Mouse (Mus musculus) heart, embryonic 16.5 days (tissue): ENCODE results near the gene Mef2c. TPM values are rescaled to one million over a fixed set of nuclear protein-coding genes. Genes with fewer than 3 reads are reported as not detected.

Experiments
- ATAC-seq: fragments of 200-750 bp; cut with Nextera tagmentation; replicated peaks from 2 replicates; pipeline ENCODE4 v1.8.0; 2017; ENCODE audit warnings: moderate number of reproducible peaks; ENCODE audit not compliant: insufficient read depth, low FRiP score; ENCODE audit errors: extremely low read depth
- H3K27ac ChIP-seq: fragments of 300-500 bp; sonication (generic); 2 replicates; pipeline ENCODE4 v1.5.1; 2014; ENCODE audit warnings: mild to moderate bottlenecking, low read length, control low read depth, moderate library complexity
- H3K27me3 ChIP-seq: fragments of 300-500 bp; sonication (generic); 2 replicates; pipeline ENCODE4 v1.6.1; 2014; ENCODE audit warnings: low read length, mixed read lengths; ENCODE audit not compliant: control insufficient read depth, insufficient read depth
- H3K36me3 ChIP-seq: fragments of 300-500 bp; sonication (generic); 2 replicates; pipeline ENCODE4 v1.6.1; 2014; ENCODE audit not compliant: control insufficient read depth, insufficient read depth
- H3K4me1 ChIP-seq: fragments of 300-500 bp; sonication (generic); 2 replicates; pipeline ENCODE4 v1.6.1; 2014; ENCODE audit warnings: low read length, mixed read lengths; ENCODE audit not compliant: control insufficient read depth, insufficient read depth
- H3K4me2 ChIP-seq: fragments of 300-500 bp; sonication (generic); 2 replicates; pipeline ENCODE4 v1.6.1; 2014; ENCODE audit warnings: low read depth, mild to moderate bottlenecking, control low read depth, low read length
- H3K4me3 ChIP-seq: fragments of 300-500 bp; sonication (generic); 2 replicates; pipeline ENCODE4 v1.5.1; 2014; ENCODE audit warnings: mild to moderate bottlenecking, control low read depth, low read length
- H3K9ac ChIP-seq: fragments of 300-500 bp; sonication (generic); 2 replicates; pipeline ENCODE4 v1.6.1; 2014; ENCODE audit warnings: low read length, control low read depth
- H3K9me3 ChIP-seq: fragments of 300-500 bp; sonication (generic); replicated peaks from 2 replicates; pipeline ENCODE4 v1.6.1; 2016; ENCODE audit warnings: low read length; ENCODE audit not compliant: control insufficient read depth
- WGBS: fragments of 180-500 bp; shearing (Covaris S2); extraction: QIAGEN DNeasy Blood & Tissue Kit; methylation state at CpG from one replicate; pipeline ENCODE4 v1.1.7; 2014; 5-methylcytosine and 5-hydroxymethylcytosine counted together
- polyA plus RNA-seq: library from polyadenylated mRNA; unstranded; fragments of >200 nt; fragmentation: Nextera tagmentation; extraction: Ambion mirVana; gene quantifications from 2 replicates; pipeline ENCODE4 v1.2.1, GENCODE M21; 2015

Mef2c gene
- polyA plus RNA-seq, 1 experiment from 2014 or later = 116 TPM

DNA sequence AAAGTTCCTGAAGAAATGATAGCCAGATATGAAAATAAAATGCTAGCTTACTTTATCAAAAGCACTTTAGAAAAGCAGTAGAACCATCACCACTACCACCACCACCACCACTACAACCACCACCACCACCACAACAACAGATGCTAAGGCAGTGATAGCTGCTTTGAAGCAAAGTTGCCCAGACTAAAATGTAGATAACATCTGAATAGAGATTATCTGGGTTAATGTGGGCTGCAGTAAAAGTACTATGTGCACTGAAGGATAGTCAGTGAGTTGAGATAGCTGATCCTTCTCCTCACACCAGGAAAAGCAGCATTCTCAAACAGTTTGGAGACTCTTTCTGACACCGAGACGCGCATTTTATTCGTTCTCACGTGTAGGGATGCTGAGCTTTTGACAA, 87.1 kb downstream of the Mef2c start:
- no peaks in the 10 kb centered on the region for H3K9me3 ChIP-seq
- peaks cover 5% of the 10 kb centered on the region for H3K36me3 ChIP-seq
- WGBS = 87% methylated on average over 5 of the region's 5 CpGs
- no peaks in the 10 kb centered on the region for H3K27me3 ChIP-seq
- ATAC-seq = no peak
- no peak overlapping the region for H3K4me2 ChIP-seq
- no peak overlapping the region for H3K9ac ChIP-seq
- H3K4me1 ChIP-seq = peaks cover 9% of the 10 kb centered on the region
- H3K27ac ChIP-seq = no peak overlapping the region
- H3K4me3 ChIP-seq = no peak overlapping the region

- H3K9ac ChIP-seq = no peak overlapping the region
- no peak for ATAC-seq
- peaks cover 5% of the 10 kb centered on the region for H3K36me3 ChIP-seq
- H3K9me3 ChIP-seq = no peaks in the 10 kb centered on the region
- peaks cover 6% of the 10 kb centered on the region for H3K4me1 ChIP-seq
- H3K27ac ChIP-seq = no peak overlapping the region
- no peak overlapping the region for H3K4me2 ChIP-seq
- no peaks in the 10 kb centered on the region for H3K27me3 ChIP-seq
- 62% methylated on average over 1 of the region's 1 CpGs for WGBS
- H3K4me3 ChIP-seq = no peak overlapping the region
These were observed 91.6 kb downstream of the Mef2c start for GRCm38 (mm10) chr13:83595429-83595828.

DNA sequence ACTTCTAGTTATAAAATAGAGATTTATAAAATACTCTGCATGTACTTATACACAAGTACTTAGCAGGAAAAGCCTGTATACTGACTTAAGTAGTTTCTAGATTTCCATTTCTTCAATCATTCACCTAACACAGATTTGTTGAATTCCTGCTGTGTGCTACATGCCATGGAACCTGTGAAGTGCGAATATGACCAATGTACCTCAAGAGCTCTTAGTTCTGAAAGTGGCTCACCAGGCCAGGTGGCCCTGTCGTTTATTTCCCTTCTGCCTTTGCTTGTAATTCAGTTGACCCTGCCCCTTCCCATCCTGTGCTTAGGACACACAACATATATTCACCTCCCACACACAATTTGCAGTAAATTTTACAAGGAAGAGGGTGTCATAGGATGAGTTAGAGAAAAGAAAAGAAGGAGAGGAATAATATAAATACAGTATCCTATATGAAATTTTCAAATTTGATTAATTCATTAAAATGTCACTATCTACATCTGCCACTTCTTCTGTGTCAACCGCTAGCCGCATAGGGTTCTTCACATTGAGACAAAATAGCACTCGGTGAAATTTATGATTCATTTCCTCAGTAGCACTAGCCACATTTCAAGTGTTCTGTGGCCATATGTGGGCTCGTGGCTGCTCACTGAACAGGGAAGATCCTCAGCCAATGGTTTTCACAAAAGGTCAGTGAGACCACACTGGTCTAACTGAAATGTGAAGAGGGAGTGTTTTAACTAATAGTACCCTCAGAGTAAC, 93.3 kb downstream of the Mef2c start:
- WGBS = 80% methylated on average over 6 of the region's 6 CpGs
- H3K4me2 ChIP-seq = no peak overlapping the region
- peaks cover 2% of the 10 kb centered on the region for H3K4me1 ChIP-seq
- ATAC-seq = no peak
- H3K36me3 ChIP-seq = peaks cover 5% of the 10 kb centered on the region
- H3K9ac ChIP-seq = no peak overlapping the region
- no peaks in the 10 kb centered on the region for H3K27me3 ChIP-seq
- H3K9me3 ChIP-seq = no peaks in the 10 kb centered on the region
- no peak overlapping the region for H3K4me3 ChIP-seq
- no peak overlapping the region for H3K27ac ChIP-seq

DNA sequence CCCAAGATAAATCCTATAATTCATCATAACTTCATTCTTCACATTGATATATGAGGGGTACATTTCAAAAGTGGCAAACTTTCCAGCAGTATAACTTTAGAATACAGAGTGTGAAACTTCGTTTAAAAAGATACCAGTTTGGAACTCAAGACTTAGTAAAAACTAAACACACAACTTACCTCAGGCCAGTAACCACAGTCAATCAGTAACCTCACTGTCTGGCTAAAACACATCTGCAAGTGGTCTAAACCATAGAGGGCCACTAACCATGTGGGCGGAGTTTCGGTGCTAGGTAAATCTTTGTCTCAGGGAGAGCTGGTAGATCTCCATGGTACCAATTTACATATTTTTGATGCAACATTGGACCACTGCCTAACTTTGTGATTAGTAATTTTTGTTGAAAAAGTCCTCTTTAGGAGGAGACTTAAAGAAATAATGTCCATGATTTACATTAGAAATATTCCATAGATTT, 93.9 kb downstream of the Mef2c start:
- no peaks in the 10 kb centered on the region for H3K9me3 ChIP-seq
- peaks cover 2% of the 10 kb centered on the region for H3K4me1 ChIP-seq
- no peak overlapping the region for H3K4me2 ChIP-seq
- WGBS = 95% methylated on average over 3 of the region's 3 CpGs
- H3K4me3 ChIP-seq = no peak overlapping the region
- no peaks in the 10 kb centered on the region for H3K27me3 ChIP-seq
- ATAC-seq = no peak
- no peak overlapping the region for H3K9ac ChIP-seq
- H3K36me3 ChIP-seq = peaks cover 3% of the 10 kb centered on the region
- no peak overlapping the region for H3K27ac ChIP-seq

GRCm38 (mm10) chr13:83600301-83600700, 96.5 kb downstream of the Mef2c start:
- peaks cover 9% of the 10 kb centered on the region for H3K4me1 ChIP-seq
- no peak overlapping the region; the same call in 1 of the 2 replicates for H3K27ac ChIP-seq
- no peaks in the 10 kb centered on the region for H3K27me3 ChIP-seq
- no peaks in the 10 kb centered on the region for H3K9me3 ChIP-seq
- H3K9ac ChIP-seq = no peak overlapping the region
- no peak overlapping the region for H3K4me3 ChIP-seq
- H3K4me2 ChIP-seq = no peak overlapping the region
- H3K36me3 ChIP-seq = no peaks in the 10 kb centered on the region
- no peak for ATAC-seq

- Histone ChIP-seq H3K27ac (no peak overlapping the region), H3K4me2 (no peak overlapping the region), H3K27me3 (no peaks in the 10 kb centered on the region), H3K4me1 (peaks cover 11% of the 10 kb centered on the region), H3K9ac (no peak overlapping the region), H3K4me3 (no peak overlapping the region), H3K9me3 (no peaks in the 10 kb centered on the region), H3K36me3 (no peaks in the 10 kb centered on the region)
- no peak for ATAC-seq
- WGBS = 49% methylated on average over 4 of the region's 4 CpGs
These were observed 97.9 kb downstream of the Mef2c start for GRCm38 (mm10) chr13:83601741-83602140.

DNA sequence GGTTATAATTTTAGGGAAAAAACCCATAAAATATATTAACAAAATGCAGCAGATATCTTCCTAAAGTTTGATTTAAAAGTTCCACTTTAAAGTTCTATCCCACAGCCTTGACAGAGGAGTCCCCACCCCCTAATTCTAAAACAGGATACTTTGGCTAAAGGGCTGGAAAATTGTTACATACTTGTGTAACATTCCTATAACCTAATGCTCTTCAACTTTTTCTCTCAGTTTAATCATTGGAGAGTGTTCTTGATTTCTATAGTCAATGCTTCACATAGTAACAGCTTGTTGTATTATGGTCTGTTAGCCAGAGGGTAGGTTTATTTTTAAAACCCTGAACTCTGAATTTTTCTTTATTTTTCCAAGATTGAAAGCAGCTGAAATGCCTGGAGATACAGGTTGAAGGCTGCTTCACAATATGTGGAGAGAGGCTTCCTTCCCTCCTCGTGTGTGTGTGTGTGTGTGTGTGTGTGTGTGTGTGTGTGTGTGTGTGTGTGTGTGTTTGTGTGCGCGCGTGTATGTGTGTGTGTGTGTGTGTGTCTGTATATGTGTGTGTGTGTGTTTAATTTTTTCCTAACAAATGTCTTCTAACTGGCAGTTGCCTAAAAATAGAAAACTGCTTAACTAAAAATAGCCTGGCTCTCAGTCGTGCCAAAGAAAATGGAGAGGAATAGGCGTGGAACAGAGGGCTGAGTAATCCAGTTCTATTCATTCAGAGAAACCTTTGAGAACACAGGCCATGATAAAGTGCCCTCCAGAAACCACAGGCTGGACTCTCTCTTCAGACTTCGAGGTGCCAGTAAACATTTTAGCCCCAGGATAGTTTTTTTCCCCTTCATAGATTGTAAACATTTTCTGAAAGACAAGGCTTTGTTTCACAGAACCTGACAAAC, 99.8 kb downstream of the Mef2c start:
- peak overlapping the region; percentile 95 for H3K27ac ChIP-seq
- WGBS = 19% methylated on average over 7 of the region's 7 CpGs
- H3K4me3 ChIP-seq = no peak overlapping the region; the same call in 1 of the 2 replicates
- H3K9ac ChIP-seq = no peak overlapping the region
- H3K4me1 ChIP-seq = peaks cover 24% of the 10 kb centered on the region
- no peaks in the 10 kb centered on the region for H3K9me3 ChIP-seq
- no peaks in the 10 kb centered on the region for H3K27me3 ChIP-seq
- no peaks in the 10 kb centered on the region for H3K36me3 ChIP-seq
- ATAC-seq = peak; percentile 88
- H3K4me2 ChIP-seq = peak overlapping the region; percentile 47

- Histone ChIP-seq H3K27ac (peak overlapping the region; percentile 95), H3K4me1 (peaks cover 25% of the 10 kb centered on the region), H3K4me2 (peak overlapping the region; percentile 29; the same call in 1 of the 2 replicates), H3K4me3 (no peak overlapping the region), H3K27me3 (no peaks in the 10 kb centered on the region), H3K9ac (peak overlapping the region; percentile 34; the same call in 1 of the 2 replicates), H3K36me3 (no peaks in the 10 kb centered on the region), H3K9me3 (no peaks in the 10 kb centered on the region)
- ATAC-seq = peak; percentile 72; the same call in 1 of the 2 replicates
- 5% methylated on average over 3 of the region's 3 CpGs for WGBS
These were observed 100.5 kb downstream of the Mef2c start for GRCm38 (mm10) chr13:83604320-83604719.

DNA sequence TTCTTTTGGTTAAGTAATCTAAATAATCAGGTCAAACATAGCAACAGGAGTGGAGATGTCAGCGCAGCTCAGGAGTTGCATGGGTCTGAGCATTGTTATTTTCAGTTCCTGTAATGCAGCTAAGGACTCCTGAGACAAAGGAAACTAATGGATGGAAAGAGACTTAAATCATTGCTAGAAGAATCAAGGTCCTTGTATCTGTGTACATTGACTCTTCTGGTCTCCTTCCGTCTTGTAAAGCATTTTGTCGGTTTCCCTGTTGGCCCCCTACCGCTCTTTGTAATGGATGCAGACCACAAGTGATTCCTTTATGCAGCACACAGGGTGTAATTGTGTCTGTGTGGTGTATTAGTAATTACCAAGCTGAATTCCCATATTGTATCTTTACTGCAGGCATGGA, 101.0 kb downstream of the Mef2c start:
- ATAC-seq = no peak
- no peaks in the 10 kb centered on the region for H3K27me3 ChIP-seq
- H3K4me3 ChIP-seq = no peak overlapping the region
- H3K4me2 ChIP-seq = peak overlapping the region; percentile 29; the same call in 1 of the 2 replicates
- H3K9me3 ChIP-seq = no peaks in the 10 kb centered on the region
- peak overlapping the region; percentile 95 for H3K27ac ChIP-seq
- WGBS = 46% methylated on average over 4 of the region's 4 CpGs
- peaks cover 26% of the 10 kb centered on the region for H3K4me1 ChIP-seq
- H3K36me3 ChIP-seq = no peaks in the 10 kb centered on the region
- H3K9ac ChIP-seq = peak overlapping the region; percentile 34; the same call in 1 of the 2 replicates
